Mouse (Mus musculus) adrenal gland, postnatal 10 days (tissue): ENCODE data around the gene Ccdc117. TPM values are rescaled to one million over a fixed set of nuclear protein-coding genes. Genes with fewer than 3 reads are reported as not detected.
"Not testable (repeated sequence)": the region's sequence is repeated elsewhere in the genome, so short reads cannot be mapped to it uniquely, and the experiment has no call there.

Source experiments
- DNase-seq: peaks from one replicate; pipeline ENCODE4 v3.0.0; 2021; ENCODE audit warnings: mixed read lengths
- total RNA-seq, 2 experiments: library from RNA; stranded (reverse); gene quantifications; 2 replicates each; pipeline ENCODE4 v1.2.3; 2021

The Ccdc117 gene
- total RNA-seq, 2 experiments from 2014 or later: 19.2 to 21.5 TPM

DNA sequence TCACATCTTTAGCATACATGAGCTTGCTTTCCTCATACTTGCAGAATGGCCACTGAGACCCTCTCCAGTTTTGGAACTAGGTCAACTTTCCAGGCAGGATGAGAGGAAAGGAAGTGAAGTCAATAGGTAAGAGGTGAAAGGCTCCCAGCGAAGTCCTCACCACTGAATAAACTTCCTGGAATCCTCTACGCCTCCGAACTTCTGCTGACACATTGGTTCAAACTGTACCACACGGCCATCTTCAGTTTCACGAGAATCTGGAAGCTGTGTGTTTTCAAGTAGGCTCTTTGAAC is 31.9 kb downstream of the Ccdc117 start:
- DNase-seq: no peak

- no peak for DNase-seq
Observed at GRCm38 (mm10) chr11:5509215-5510098, 32.5 kb downstream of the Ccdc117 start.

DNA sequence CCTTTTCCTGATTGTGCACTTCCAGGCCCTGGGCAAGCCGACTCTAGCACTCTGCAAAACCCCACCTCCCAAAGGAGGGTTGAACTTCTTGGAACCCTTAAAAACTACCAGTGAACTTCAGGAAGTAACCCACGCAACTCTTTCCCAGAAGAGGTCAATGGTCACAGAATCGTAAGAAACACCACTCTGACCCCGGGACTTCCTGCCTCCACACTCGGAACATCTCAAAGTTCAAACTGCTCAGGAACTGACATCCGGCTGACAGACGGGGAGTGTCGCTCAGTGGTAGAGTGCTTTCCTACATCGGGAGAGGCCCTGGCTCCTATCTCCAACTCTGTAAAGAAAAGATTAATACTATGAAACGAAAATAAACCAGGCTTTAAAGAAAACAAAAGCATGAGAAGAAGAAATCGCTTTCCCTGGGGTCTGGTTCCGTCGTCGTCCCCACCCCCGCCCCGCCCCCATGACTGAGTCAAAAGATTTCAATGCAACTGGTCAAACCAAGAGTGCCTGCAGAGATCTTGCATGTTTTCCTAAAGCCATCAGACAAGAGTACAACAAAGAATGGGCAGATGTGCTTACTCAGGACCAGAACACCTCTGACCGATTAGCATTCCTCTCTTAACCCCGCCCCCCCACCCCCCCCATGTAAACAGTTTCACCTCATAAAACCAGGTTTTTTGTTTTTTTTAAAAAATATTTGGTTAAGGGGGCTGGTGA is 36.0 kb downstream of the Ccdc117 start:
- DNase-seq: peak; percentile 49

DNA sequence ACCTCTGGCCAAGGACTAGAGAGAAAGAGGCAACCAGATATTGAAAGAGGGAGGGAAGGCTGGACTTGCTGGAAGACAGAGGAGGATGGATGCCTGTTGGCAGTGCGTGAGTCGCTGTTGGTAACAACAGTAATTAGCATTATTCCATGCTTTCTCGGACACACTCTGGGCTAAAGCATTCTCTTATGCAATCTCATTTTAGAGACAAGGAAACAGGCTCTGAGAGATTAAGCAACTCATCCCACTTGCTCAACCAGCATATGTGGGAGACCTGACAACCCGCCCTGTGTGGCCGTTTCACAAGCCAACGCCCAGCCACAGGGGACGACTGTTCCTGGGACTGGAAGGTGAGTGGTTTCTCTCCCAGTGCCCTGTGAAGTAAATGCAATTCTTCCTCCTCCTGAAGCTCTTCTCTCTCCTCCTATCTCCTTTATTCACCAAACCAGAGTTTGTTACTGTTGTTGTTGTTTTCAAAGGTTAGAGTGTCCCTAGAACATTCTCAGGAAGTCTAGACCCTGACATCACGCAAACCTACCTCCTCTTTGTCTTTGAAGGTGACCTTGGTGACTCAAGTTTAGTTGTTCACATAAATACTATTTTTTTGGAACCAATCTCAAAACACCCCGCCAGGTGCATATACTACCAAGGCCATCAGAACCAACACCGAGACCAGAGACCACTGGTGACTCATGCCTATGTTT is 39.5 kb downstream of the Ccdc117 start:
- peak; percentile 70 for DNase-seq

- no peak for DNase-seq
Observed at GRCm38 (mm10) chr11:5500903-5501741, 40.9 kb downstream of the Ccdc117 start.

DNA sequence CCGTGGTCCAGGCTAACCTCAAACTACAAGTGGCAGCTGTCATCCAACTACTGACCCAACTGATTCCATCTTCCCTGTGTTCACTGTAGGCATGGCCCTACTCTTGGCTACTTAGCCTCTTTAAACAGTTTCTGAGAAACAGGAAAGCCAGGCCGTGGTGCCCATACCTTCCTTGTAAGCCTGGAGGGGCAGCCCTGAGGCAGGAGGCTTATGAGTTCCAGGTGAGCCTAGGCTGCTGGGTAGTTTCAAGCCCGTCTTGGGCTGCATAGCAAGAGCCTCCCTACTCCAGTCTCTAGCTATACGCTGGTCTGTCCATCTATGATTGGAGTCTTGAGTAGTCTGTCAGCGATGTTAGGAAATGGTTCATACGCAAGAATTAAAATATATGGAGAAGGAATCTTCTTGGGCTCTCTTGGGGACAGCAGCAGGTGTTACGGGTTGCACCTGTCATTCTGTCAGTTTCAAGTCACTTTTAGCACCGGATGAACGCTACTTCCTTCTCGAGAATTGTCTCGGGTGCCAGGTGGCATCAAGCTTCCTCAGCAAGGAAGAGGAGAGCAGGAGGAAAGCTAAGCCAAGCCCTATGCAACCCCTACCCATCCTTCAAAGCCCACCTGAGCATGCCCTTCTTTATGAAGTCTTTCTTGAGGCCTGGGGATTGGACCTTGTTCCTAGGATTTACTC is 41.9 kb downstream of the Ccdc117 start:
- no peak for DNase-seq

DNA sequence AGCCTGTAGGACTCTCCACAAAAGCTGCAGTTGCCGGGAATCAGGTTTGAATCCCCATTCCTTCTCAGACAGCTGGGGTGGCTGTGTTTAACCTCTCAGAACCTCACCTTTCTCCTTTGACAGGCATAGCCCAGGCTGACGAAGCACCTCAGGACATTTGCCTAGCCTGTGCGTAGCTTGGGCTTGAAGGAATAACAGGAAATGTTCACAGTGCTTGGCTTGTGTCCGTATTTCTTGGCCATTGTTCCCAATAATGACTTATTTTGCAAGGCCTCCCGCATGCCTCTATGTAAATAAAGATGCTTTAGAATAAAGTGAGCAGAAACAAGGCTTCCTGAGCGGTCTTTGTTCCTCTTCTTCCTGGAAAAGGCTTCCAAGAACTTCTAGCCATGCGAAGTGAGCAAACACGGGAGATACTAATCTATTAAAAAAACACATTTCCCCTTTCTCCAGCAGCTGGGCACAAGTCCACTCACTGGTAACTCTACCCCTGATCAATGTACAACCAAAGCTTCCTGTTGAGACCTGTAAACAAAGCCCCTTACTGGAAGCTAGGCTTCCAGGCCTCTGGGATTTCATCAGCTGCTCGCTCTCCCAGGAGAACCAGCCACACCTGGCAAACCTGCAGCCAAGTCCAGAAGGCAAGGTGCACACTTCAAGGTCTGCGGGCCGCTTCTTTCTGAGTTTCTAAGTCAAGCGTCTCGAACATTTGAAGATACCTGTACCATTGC is 42.9 kb downstream of the Ccdc117 start:
- no peak for DNase-seq

DNA sequence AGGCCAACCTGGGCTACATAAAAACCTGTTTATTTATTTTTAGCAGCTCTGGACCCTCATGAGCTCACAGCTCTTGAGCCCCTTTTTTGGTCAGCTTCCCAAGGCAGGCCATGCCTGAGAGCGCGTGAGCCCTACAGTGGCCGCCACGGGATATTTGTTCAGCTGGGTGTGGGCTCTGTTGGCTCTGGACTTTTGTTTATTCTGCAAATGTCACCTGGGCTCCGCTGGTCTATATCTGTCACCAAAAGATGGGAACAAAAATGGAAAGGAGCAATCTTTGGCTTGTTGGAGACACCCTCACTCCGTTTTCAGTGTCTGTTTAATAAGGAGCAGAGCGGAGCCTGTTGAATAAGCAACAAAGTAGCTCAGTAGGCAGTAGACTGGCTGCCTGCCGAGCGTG is 43.6 kb downstream of the Ccdc117 start:
- no peak for DNase-seq

GRCm38 (mm10) chr11:5496559-5497248 is 45.3 kb downstream of the Ccdc117 start:
- DNase-seq: no peak

GRCm38 (mm10) chr11:5495906-5496305 is 46.1 kb downstream of the Ccdc117 start:
- DNase-seq: no peak

DNA sequence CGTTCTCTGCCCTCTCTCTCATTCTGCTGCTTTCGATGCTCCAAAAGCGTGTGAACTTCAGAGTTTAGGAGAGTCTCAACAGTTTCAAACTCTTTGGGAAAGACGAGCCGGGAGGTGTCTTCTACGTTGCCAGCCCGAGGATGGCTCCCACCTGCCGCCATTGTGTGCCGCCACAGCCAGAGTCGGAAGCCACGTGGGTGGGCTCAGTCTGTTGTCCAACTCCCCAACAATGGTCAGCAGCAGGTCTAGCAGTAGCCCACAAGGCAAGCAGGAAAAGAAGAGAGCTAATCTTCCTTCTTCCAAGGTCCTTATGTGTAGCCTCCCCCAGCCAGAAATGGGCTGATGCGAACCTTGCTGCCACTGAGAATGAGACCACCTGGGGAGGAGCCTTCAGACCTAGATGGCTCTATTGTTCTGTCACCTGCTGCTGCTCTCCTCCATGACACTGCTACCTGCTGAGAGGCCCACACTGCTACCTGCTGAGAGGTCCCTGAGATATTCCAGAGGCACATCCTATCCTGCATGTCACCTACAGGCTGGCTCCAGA is 46.6 kb downstream of the Ccdc117 start:
- no peak for DNase-seq

DNA sequence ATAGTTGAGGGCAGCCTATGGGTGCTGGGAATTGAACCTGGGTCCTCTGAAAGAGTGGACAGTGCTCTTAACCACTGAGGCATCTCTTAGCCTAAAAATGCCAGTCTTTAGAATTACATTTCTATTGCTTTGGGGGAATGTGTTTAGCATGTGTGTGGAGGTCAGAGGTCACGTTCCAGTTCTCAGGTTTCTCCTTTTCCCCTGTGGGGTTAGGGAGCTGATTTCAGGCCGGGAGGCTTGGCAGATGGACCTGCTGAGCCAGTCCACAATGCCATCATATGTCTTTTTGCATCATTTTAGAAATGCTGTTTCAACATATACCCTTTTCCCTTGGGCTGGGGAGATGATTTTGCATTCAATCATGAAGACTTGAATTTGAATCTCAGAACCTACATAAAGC is 48.1 kb downstream of the Ccdc117 start:
- DNase-seq: no peak

- DNase-seq: no peak
Observed at GRCm38 (mm10) chr11:5491912-5492311, 50.1 kb downstream of the Ccdc117 start.

DNA sequence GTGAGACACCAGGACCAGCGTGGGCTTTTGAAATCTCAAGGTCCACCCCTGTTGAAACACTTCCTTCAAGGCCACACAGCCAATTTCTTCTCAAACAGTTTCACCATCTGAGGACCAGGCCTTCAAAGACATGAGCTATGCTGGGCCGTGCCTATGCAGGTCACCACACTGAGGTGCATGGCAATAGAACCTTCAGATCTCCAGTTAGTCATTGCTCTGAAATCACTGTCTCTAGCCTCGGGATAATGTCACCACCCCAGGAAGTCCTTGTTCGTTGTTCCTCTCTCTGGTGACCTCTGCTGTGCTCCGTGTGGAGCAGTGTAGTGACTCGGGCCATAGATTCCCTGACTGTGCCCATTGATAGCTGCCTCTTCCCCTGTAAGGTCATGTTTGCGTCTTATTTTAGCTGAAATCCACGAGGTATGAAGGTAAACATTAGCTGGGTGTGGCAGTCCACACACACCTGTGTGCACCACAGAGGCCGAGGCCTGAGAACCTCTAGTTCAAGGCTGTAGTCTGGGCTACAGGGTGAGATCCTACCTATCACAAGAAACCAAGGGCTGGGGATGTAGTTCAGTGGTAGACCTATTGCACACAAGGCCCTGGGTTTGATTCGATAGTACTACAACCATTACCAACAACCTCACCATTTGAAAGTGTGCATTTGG is 50.9 kb downstream of the Ccdc117 start:
- DNase-seq: no peak

GRCm38 (mm10) chr11:5489433-5489832 is 52.6 kb downstream of the Ccdc117 start:
- not testable (repeated sequence) for DNase-seq

DNA sequence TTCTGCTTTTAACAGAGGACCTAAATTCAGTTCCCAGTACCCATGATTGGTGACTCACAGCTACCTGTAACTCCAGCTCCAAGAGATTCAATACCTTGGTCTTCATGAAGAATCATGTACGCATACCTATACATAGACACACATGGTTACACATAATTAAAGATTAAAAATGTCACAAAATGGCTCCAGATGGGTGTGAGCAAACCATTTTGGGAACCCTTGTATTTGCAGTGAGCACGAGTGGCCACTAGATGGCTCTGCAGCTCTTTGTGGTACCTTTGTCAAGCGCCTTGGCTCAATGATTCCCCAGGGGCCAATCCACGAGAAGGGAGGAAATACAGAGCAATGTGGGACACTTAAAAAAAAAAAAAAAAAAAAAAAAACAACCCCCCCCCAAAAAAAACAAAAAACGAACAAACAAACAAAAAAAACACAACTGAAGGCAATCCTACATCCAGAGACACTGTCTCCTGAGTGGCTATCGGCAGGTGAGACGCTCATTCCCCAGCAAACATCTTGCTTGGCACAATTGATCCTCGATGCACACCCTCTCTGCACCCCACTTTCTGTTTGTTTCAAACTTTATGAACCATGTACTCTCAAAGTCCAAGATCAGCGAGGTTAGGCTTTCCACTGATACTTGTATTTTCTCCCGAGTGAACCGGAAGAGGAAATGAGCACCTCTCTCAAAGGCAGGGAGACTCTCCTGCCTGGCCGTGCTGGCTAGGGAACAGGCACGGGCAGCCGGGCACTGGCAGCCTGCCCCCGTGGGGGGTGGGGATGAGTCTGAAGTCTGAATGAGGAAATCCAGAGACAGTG is 56.6 kb downstream of the Ccdc117 start:
- DNase-seq: peak; percentile 87

DNA sequence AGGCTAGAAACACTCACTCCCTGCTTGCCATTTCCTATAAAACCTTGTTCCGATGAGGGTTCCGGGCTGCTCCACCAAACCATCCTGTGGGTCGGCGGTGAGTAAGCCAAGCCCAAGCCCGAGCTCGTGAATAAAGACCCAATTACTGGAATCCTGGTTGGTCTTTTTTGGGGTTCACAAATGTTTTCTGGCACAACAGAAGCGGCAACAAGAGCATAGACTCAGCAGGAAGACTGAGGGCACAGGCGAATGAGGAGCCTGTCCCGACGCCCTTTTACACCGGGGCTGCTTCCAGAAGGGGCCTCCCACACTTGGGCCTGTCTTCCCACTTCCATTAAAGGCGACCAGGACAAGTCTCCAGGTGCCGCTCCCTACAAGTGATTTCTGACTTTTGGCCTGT is 59.4 kb downstream of the Ccdc117 start:
- DNase-seq: no peak
